Mouse (Mus musculus): ENCODE data around the gene 2410004B18Rik. TPM values are rescaled to one million over a fixed set of nuclear protein-coding genes. Genes with fewer than 3 reads are reported as not detected.
"Not testable (repeated sequence)": the region's sequence is repeated elsewhere in the genome, so short reads cannot be mapped to it uniquely, and the experiment has no call there.

Gene 2410004B18Rik
- total RNA-seq (2021): 10 to 100 TPM; 14.3 to 17.9 TPM
- long read RNA-seq, experiment 1, transcript 2410004B18Rik-201 (3 exons, 1,547 nt): major isoform, 44 of 57 reads
- long read RNA-seq, experiment 1, transcript 2410004B18Rik-207 (3 exons, 724 nt): minor isoform, 9 of 57 reads
- long read RNA-seq, experiment 1, partial matches to known transcripts: 0 of 57 reads
- long read RNA-seq, experiment 1, other reads (novel, unspliced or antisense): 2 of 57 reads
- long read RNA-seq, experiment 2, transcript 2410004B18Rik-207 (3 exons, 724 nt): minor isoform, 13 of 53 reads
- long read RNA-seq, experiment 2, transcript 2410004B18Rik-201 (3 exons, 1,547 nt): major isoform, 35 of 53 reads
- long read RNA-seq, experiment 2, partial matches to known transcripts: 0 of 53 reads
- long read RNA-seq, experiment 2, other reads (novel, unspliced or antisense): 4 of 53 reads

- DNase-seq: peak; percentile 86
Measured at GRCm38 (mm10) chr3:145937505-145938404, at the start of gene 2410004B18Rik. TSS of gene 2410004B18Rik (plus strand) at chr3:145938014.

GRCm38 (mm10) chr3:145890346-145891132 is 47.3 kb upstream of the 2410004B18Rik start:
- DNase-seq: no peak

DNA sequence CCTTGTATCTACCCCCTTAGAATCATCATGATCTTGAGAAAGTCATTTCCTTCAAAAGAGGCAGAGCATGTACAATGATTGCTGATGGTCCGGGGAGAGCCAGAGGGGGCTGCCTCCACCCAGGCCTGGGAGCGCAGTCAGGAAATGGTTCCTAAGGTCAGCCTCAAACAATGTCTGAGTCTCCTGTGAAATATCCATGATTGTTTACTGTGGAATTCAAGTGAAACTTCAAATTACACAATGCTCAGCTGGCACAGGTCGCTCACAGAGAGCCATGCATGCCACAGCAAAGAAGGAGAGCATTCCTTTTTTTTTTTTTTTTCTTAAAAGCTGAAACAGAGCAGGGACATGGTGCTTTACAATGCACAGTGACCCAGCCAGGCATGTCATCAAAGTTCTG is 45.4 kb upstream of the 2410004B18Rik start:
- DNase-seq: no peak

GRCm38 (mm10) chr3:145894131-145894530 is 43.7 kb upstream of the 2410004B18Rik start:
- DNase-seq: no peak

- peak; percentile 69 for DNase-seq
Measured at GRCm38 (mm10) chr3:145897749-145898148, 40.1 kb upstream of the 2410004B18Rik start.

DNA sequence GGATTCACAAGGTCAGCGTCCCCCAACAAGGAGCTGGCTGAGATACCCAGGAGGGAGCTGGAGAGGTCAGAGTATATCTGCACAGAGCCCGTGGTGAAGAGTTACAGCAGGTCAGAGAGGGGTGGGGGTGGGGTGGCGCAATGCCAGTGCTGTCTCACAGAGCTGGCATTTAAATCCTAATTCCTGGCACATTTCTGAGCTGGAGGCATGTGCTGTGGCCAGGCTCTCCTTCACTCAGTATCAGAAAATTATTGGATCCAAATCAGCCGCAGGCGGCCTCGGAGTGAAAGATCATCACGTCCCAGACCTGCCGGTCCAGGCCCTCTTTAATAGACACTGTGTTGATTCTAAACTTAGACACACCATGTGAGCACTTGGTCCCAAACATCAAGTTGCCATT is 38.0 kb upstream of the 2410004B18Rik start:
- DNase-seq: peak; percentile 78

DNA sequence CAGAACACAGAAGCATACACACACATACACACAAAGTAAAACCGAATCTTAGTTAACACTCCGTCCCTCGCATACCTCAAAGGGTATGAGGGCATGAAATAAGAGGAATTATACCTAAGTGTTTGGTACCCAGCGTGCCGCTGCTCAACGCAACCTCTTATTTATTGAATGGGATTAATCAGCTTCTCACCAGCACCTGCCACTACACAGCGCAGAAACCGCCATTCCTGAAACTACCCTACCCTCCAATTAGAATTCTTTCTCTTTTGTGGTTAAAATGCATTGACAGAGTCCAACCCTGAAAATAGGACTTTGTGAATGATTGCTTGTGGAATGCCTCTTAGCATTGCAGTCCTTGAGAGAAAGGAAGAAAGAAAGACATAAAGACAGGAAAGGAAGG is 34.3 kb upstream of the 2410004B18Rik start:
- no peak for DNase-seq

DNA sequence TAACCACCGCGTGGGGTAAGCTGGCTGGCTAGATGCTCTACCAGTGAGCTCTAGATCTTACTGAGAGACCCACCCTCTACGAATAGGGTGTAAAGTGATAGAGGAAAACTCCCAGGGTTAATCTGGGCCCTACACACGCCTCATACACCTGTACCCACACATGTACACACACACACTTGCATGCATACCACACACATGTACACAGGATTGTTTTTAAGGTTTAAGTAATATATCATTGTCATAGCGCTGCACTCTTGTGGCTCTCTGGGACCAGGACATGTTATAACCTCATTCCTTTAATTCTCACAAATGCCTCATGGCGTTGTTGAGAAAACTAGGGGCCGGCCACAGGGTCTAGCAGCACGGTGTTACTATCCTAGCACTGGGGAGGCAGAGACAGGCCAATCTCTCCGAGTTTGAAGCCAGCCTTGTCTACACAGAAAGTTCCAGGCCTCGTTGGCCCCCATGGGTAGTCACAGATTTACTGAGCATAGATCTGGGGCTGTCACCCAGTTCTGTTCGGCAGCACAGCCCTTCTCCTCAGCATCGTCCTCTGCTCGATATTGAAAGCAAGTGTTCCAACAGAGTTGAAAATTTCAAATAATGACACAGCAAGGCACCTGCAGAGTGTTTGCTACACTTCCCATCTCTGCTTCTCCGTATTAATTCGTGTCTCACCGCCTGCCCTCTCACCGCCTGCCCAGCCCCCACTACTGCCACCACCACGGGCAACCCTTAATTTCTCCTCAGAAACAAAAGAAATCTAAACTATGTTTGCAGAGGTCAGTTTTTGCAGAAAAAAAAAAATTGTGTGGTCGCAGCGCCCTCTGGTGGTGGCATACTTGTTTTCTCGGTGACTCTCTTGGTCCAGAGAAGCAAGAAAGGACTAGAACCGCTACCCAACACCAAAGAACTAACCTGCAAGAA is 32.7 kb upstream of the 2410004B18Rik start:
- DNase-seq: peak; percentile 16

DNA sequence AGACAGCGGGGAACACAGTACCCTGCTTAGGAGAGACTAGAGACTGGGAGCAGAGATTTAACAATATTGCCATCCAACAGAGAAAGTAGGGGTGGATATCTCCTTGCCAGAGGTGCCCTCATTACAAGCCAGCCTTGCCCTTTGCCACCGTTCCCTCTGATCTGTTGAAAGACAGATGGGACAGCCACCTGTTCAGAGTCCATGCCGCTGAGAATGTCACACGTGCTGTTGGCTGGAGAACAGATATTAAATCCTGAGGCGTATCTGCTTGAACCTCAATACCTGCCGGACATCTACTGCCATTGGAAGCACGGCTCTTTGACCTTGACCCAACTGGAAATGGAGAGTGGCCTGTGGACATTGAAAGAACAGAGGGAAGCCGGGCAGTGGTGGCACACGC is 31.2 kb upstream of the 2410004B18Rik start:
- no peak for DNase-seq

DNA sequence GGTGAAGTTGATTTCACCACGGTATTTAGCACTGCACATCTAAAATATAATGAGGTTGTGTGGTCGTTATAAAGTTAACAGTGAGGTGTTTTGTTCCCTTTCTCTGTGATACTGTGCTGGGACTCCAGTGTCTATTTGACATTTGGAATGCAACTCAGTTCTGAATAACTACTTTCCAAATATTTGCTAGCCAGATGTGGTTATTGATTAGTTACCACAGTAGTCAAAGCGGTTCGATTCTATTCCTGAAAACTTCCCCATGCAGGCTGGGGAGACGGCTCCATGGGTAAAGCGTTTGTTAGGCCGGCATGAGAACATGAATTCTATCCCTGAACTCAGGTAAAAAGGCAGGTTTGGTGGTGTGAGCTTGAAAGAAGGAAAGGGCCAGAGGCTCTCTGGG is 25.3 kb upstream of the 2410004B18Rik start:
- no peak for DNase-seq

GRCm38 (mm10) chr3:145913263-145913662 is 24.6 kb upstream of the 2410004B18Rik start:
- no peak for DNase-seq

GRCm38 (mm10) chr3:145913942-145914341 is 23.9 kb upstream of the 2410004B18Rik start:
- DNase-seq: not testable (repeated sequence)

DNA sequence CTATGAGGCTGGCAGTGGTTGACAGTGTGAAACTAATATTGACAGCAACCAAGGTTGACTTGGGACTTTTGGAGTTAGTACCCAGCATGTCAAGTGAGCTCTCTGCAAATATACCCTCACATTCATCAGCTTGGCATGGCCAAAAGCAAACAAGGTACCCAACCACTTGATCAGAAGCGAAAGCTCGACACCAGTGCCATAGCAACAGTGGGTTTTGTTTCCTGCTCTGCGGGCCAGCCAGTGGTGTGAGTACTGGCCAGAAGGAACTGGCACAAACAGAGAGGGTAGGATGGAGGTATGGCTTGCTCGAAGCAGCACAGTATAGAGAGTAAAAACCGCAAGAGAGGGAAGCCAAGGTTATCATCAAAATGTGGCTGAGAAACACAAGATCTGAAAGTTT is 21.4 kb upstream of the 2410004B18Rik start:
- DNase-seq: no peak

DNA sequence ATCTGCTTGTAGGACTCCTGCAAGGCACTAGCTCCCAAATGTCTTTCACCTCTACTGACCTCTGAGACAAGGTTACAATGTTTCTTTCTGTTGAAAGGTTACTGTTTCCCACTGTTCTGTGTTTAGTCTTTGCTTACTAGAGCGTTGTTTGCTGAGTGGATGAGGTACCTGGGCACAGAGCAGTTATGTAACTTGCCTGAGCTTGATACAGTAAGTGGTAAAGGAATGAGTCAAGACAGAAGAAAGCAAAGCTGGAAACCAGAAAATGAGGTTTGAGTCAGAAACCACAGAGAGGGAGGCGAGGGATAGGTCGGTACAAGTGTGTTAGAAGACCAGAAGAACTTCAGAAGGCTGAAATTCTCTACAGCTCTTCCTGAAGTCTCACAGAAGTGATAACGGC is 21.0 kb upstream of the 2410004B18Rik start:
- no peak for DNase-seq

- DNase-seq: no peak
Measured at GRCm38 (mm10) chr3:145922019-145922854, 15.6 kb upstream of the 2410004B18Rik start, which contains the start of gene Bcl10. TSS of gene Bcl10 (plus strand) at chr3:145922804.

GRCm38 (mm10) chr3:145922971-145923370 is 14.8 kb upstream of the 2410004B18Rik start:
- DNase-seq: no peak

DNA sequence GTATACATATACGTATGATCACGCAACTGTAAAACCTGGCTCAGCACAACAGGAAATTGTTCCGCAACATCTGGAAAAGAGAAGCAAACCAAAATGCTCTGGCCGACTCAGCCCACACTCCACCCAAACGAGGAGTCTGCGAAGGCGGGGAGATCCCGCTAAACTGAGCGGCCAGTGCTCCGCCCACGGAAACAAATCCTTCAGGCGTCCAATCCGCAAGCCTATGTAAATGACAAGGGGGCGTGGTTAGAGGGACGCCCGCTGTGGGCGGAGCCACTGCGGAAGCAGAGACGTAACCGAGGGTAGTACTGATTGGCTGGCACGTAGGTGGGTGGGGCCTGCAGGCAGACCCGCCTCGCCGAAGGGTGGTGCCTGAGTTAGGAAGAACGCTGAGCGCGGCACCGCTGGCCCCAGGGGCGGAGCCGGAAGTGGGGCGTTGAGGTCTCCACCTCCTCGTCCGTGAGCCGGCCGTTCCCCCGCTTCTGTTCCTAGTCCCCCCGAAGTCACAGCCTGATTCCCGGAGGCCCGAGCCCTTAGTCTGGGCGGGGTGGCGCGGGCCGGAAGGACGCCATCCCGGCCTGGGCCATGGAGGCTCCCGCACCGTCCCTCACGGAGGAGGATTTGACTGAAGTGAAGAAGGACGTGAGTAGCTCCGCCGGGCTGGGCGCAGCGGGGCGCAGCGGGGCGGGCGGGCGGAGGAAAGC is 13.8 kb upstream of the 2410004B18Rik start:
- peak; percentile 99 for DNase-seq

- DNase-seq: peak; percentile 51
Measured at GRCm38 (mm10) chr3:145924649-145925337, 13.0 kb upstream of the 2410004B18Rik start.

- no peak for DNase-seq
Measured at GRCm38 (mm10) chr3:145925506-145925905, 12.3 kb upstream of the 2410004B18Rik start.
